Mouse (Mus musculus) liver, embryonic 16.5 days (tissue): ENCODE data around the gene Rer1. TPM values are rescaled to one million over a fixed set of nuclear protein-coding genes. Genes with fewer than 3 reads are reported as not detected.
A peak's percentile ranks its signal among the peaks of the same experiment; 100 is the strongest.

Experiments used
- ATAC-seq: fragments of 200-750 bp; cut with Nextera tagmentation; 2 replicates; pipeline ENCODE4 v1.8.0; 2017; ENCODE audit warnings: low read depth, mild to moderate bottlenecking, moderate number of reproducible peaks, moderate library complexity
- H3K27ac ChIP-seq: fragments of 300-500 bp; sonication (generic); 2 replicates; pipeline ENCODE4 v1.5.1; 2014; ENCODE audit warnings: mild to moderate bottlenecking, low read length
- H3K27me3 ChIP-seq: fragments of 300-500 bp; sonication (generic); 2 replicates; pipeline ENCODE4 v1.6.1; 2014; ENCODE audit warnings: low read depth, low read length, mixed read lengths; ENCODE audit not compliant: control insufficient read depth, insufficient read depth
- H3K36me3 ChIP-seq: fragments of 300-500 bp; sonication (generic); 2 replicates; pipeline ENCODE4 v1.6.1; 2014; ENCODE audit warnings: mild to moderate bottlenecking; ENCODE audit not compliant: control insufficient read depth, insufficient read depth
- H3K4me1 ChIP-seq: fragments of 300-500 bp; sonication (generic); 2 replicates; pipeline ENCODE4 v1.6.1; 2014; ENCODE audit warnings: low read depth, low read length, mixed read lengths; ENCODE audit not compliant: control insufficient read depth
- H3K4me2 ChIP-seq: fragments of 300-500 bp; sonication (generic); 2 replicates; pipeline ENCODE4 v1.6.1; 2014; ENCODE audit warnings: low read depth, low read length, mixed read lengths
- H3K4me3 ChIP-seq: fragments of 300-500 bp; sonication (generic); 2 replicates; pipeline ENCODE4 v1.5.1; 2014; ENCODE audit warnings: low read depth, mild to moderate bottlenecking, low read length
- H3K9ac ChIP-seq: fragments of 300-500 bp; sonication (generic); 2 replicates; pipeline ENCODE4 v1.6.1; 2014; ENCODE audit warnings: low read depth, low read length
- H3K9me3 ChIP-seq: fragments of 300-500 bp; sonication (generic); replicated peaks from 2 replicates; pipeline ENCODE4 v1.6.1; 2016; ENCODE audit warnings: low read length; ENCODE audit not compliant: control insufficient read depth
- WGBS: fragments of 180-500 bp; shearing (Covaris S2); extraction: QIAGEN DNeasy Blood & Tissue Kit; methylation state at CpG from one replicate; pipeline ENCODE4 v1.1.7; 2014; ENCODE audit not compliant: insufficient replicate concordance; 5-methylcytosine and 5-hydroxymethylcytosine counted together
- polyA plus RNA-seq: library from polyadenylated mRNA; unstranded; fragments of >200 nt; fragmentation: Nextera tagmentation; extraction: Ambion mirVana; gene quantifications from 2 replicates; pipeline ENCODE4 v1.2.1, GENCODE M21; 2015

The Rer1 gene
- polyA plus RNA-seq, 1 experiment from 2014 or later, result 75.1 TPM

DNA sequence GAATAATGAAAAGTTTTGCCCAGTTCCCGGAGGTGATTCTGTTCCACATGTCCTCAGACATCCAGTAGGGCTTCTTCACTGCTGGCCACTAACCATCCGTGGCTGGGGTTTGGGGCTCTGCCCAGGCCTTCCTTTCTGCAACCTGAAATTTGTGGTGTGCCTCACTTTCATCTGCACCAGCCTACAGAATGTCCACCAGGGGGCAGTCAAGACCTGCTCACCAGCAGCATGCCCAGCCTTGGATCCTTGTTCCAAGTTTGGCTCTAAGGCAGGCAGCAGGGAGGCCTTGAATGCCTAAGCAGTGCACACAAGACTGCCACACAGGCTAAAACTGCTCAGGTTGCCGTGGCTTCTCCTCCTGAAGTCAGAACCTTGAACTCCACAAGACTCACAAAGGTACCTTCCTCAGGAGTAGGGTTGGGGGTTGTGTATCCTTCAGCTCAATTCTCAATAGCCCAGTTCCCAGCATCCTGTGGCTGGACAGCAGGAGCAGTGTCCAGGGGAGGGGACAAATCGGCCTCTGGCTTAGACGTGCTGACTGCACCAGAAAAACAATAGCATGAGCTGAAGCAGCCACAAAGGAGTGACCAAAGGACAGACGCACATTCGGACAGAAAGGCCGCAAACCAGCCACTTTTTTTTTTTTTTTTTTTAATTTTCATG, 9.2 kb upstream of the Rer1 start:
- WGBS, result 41% methylated on average over 8 of the region's 8 CpGs
- Histone ChIP-seq H3K9ac (no peak overlapping the region), H3K4me1 (no peaks in the 10 kb centered on the region), H3K27ac (no peak overlapping the region), H3K9me3 (no peaks in the 10 kb centered on the region), H3K36me3 (no peaks in the 10 kb centered on the region), H3K27me3 (no peaks in the 10 kb centered on the region), H3K4me2 (no peak overlapping the region), H3K4me3 (no peak overlapping the region)
- peak; percentile 56 for ATAC-seq

DNA sequence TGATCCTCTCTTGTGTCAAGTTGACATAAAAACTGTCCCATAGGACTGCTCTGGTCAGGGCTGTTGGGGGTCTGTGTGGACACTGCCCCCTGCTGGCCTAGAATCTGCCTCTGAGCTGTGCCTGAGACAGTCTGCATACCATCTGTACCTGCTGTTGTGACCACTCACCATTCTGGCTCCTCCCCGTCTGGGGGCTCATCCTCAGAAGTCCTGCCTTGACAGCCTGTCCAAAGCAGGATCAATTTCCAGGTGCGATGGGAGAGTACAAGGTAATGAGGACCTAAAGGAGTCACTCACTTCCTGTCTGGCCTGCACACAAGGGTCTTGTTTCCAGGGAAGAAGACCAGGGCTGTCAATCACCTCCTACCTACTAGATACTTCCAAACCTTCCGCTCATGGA, 8.4 kb upstream of the Rer1 start:
- Histone ChIP-seq H3K4me1 (no peaks in the 10 kb centered on the region), H3K36me3 (no peaks in the 10 kb centered on the region), H3K4me3 (no peak overlapping the region), H3K27ac (no peak overlapping the region), H3K9ac (no peak overlapping the region), H3K27me3 (no peaks in the 10 kb centered on the region), H3K9me3 (no peaks in the 10 kb centered on the region), H3K4me2 (no peak overlapping the region)
- ATAC-seq, result peak; percentile 47; the same call in 1 of the 2 replicates
- 70% methylated on average over 3 of the region's 3 CpGs for WGBS

DNA sequence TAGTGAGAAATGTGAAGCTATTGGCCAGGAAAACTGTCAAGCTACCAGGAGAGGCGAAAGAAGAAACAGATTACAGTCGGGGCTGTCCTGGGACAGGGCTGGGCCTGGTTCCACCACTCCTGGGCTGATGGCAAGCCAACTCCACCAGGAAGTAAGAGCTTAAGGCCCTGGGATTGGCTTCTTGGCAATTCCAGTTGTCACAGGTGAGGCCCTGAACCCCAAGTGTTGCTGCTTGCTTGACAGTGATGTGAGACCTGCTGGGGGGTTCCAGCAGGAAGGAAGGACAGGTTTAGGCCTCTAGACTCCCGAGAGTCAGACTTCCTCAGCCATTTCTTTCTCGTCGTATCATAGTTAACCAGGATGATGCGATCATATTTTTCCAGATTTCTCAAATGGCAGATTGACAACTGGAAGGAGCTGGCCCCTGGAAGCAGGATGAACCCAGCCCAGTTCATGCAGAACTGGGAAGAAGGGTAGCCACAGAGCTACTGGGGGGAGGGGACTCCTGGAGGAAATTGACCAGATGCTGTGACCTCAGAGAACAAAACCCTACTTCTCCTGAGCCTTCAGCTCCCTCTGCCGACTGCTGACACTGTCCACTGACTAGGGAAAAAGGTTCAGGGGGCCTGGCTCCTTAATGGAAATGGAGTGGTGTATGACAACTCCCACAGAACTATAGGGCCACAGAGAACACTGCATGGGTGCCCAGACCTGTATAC, 7.4 kb upstream of the Rer1 start:
- no peaks in the 10 kb centered on the region for H3K4me1 ChIP-seq
- no peaks in the 10 kb centered on the region for H3K36me3 ChIP-seq
- no peak for ATAC-seq
- no peaks in the 10 kb centered on the region for H3K27me3 ChIP-seq
- 58% methylated on average over 7 of the region's 7 CpGs for whole genome bisulfite sequencing
- no peak overlapping the region for H3K4me2 ChIP-seq
- H3K9ac ChIP-seq, result no peak overlapping the region
- no peak overlapping the region for H3K27ac ChIP-seq
- no peak overlapping the region for H3K4me3 ChIP-seq
- H3K9me3 ChIP-seq, result no peaks in the 10 kb centered on the region

DNA sequence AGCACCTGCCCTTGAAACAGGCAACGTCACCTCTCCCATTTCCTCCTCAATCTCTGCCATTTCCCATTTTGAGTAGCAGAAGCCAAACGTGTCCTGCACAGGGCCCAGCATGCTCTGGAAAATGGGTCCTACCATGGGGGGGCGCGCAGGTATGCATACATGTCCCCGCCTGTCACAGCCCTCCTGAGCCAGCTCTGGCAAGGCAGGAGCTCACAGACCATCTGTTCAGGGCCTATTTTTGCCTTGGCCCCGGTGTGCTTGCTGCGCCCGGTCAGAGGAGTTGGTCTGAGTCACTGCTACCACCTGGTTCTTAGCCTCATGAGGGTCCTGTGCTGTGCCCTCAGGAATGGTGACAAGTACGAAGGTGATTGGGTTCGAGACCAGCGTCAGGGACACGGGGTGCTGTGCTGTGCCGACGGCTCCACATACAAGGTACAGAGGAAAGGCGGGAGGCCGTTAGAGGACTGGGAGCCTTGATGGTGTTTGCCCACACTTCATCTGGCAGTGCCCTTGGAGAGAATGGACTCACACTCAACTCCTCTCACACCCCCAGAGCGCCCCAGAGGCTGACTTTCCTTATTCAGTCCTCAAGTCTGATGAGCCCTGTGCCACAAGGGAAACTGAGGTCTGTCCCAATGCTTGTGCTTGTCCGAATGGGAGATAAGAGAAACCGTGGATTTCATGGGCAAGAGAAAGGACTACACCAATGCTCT, 6.7 kb upstream of the Rer1 start:
- Histone ChIP-seq H3K36me3 (no peaks in the 10 kb centered on the region), H3K4me1 (no peaks in the 10 kb centered on the region), H3K9ac (no peak overlapping the region), H3K4me2 (no peak overlapping the region), H3K4me3 (no peak overlapping the region), H3K27me3 (no peaks in the 10 kb centered on the region), H3K27ac (no peak overlapping the region), H3K9me3 (no peaks in the 10 kb centered on the region)
- 80% methylated on average over 19 of the region's 19 CpGs for WGBS
- ATAC-seq, result no peak

DNA sequence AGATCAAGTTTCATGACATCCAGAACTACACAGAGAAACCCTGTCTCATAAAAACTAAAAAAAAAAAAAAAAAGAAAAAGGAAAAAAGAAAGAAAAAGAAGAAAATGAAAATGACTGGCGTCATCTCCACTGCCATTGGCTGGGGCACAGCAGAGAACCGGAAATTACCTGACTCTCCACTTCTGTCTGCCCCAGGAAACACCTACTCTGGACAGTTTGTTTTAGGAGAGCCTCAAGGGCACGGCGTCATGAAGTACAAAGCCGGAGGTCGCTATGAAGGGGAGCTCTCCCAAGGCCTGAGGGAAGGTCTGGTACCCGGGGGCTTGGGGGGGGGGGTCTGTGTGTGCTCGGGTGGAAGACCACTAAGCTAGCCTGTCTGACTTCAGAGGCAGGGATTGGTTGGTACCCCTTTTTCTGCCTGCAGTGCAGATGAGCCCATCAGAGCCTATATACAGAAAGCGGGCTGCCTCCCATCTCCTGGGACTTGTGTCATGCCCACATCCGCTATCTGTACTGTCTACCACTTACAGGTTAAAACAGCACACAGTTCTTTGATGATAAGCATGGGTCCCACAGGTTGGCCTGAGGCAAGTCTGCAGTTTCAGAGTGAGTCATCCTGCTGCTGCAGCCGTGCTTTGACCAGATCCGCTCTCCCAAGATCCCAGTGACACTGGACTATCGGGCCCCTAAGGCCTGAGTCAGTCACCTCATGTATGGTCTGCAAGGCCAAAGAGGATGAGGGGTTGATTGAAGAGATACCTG, 4.7 kb upstream of the Rer1 start:
- H3K36me3 ChIP-seq, result no peaks in the 10 kb centered on the region
- H3K4me2 ChIP-seq, result no peak overlapping the region
- no peak overlapping the region for H3K9ac ChIP-seq
- 74% methylated on average over 13 of the region's 13 CpGs for WGBS
- H3K27ac ChIP-seq, result no peak overlapping the region
- peaks cover 8% of the 10 kb centered on the region for H3K4me1 ChIP-seq
- H3K9me3 ChIP-seq, result no peaks in the 10 kb centered on the region
- no peak overlapping the region for H3K4me3 ChIP-seq
- ATAC-seq, result no peak
- H3K27me3 ChIP-seq, result no peaks in the 10 kb centered on the region

DNA sequence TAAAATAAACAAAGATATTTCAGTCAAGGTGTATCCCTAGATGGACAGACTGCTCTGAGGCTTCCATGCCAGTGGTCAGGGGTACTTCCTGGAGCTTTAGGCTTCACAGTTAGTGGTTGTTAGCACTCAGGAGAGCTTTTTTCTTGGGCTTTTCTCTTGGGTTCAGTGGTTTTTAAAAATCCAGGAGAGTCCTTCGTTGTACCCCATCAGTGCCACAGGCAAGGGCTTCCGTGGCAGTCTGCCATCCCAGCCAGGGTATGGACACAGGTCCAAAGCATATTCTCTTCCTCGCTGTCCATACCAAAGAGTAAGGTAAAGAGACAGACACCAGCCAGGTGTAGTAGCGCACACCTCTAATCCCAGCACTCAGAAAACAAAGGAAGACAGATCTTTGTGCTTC, 4.0 kb upstream of the Rer1 start:
- no peak for ATAC-seq
- Histone ChIP-seq H3K4me2 (no peak overlapping the region), H3K9ac (no peak overlapping the region), H3K9me3 (no peaks in the 10 kb centered on the region), H3K4me1 (peaks cover 12% of the 10 kb centered on the region), H3K27ac (no peak overlapping the region), H3K36me3 (no peaks in the 10 kb centered on the region), H3K4me3 (no peak overlapping the region), H3K27me3 (no peaks in the 10 kb centered on the region)
- 77% methylated on average over 4 of the region's 4 CpGs for WGBS

DNA sequence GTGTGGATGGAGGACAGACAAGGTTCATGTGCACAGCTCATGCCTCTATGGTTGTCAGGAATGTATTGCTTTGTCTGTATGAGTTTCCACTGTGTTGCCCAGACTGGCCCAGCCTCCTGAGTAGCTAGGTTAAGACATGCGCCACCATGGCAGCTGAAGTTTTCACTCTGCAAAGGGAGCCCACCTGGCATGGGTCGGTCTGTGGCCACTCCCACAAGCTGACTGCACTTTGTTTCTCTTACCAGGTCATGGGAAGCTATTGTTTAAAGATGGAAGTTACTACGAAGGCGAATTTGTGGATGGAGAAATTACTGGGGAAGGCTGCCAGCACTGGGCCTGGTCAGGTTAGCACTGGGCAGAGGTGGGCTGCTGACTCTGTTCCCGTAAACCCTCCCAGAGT, 3.1 kb upstream of the Rer1 start:
- Histone ChIP-seq H3K4me1 (peaks cover 21% of the 10 kb centered on the region), H3K4me3 (no peak overlapping the region), H3K27ac (no peak overlapping the region), H3K36me3 (no peaks in the 10 kb centered on the region), H3K27me3 (no peaks in the 10 kb centered on the region), H3K4me2 (no peak overlapping the region), H3K9ac (no peak overlapping the region), H3K9me3 (no peaks in the 10 kb centered on the region)
- ATAC-seq, result no peak
- WGBS, result 83% methylated on average over 5 of the region's 5 CpGs

DNA sequence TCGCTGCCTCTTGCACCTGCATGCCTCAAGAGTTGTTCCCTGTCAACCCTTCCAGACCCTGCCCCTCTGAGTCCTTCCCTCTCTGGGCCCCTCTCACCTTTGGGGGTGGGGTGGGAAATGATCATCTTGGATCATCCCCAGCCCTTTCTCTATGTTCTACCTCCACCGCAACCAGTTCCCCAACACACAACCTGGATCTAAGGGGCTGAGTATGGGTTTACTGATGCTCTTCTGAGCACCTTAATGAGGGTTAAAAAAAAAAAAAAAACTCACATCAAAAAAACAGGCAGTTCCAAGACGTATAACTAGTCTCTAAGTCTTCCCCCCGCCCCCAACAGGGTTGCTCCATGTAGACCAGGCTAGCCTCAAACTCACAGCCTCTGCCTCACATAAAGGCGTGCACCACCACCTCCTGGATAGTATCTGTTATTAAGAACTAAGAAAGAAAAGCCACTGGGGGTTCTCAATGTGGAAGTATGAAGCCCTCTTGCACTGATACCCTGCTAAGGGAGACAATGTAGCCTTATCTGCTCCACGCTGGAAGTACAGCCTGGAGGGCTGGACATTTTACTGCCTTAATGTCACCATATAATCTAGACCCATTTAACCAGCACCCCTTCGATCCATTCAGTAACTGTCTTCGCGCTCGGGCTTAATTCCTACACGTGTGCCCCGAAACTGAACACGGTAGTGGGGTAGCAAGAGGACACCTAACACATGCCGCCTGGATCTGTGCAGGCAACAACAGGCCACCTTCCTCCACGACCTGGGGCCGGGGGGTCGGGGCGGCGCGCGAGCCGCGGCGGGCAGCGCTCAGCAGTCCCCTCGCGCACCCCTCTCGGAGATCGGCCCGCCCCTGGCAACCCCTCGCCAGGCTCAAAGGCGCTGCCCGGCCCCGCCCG, 725 bp downstream of the Rer1 start:
- no peaks in the 10 kb centered on the region for H3K27me3 ChIP-seq
- H3K9ac ChIP-seq, result peak overlapping the region; percentile 94
- H3K9me3 ChIP-seq, result no peaks in the 10 kb centered on the region
- no peak; the same call in 1 of the 2 replicates for ATAC-seq
- 5% methylated on average over 31 of the region's 35 CpGs for WGBS
- H3K36me3 ChIP-seq, result peaks cover 9% of the 10 kb centered on the region
- peak overlapping the region; percentile 95 for H3K4me2 ChIP-seq
- peak overlapping the region; percentile 88 for H3K27ac ChIP-seq
- peaks cover 33% of the 10 kb centered on the region for H3K4me1 ChIP-seq
- H3K4me3 ChIP-seq, result peak overlapping the region; percentile 95
